Mouse (Mus musculus) macrophage (primary cell): ENCODE measurements around the gene Tgm5. TPM values are rescaled to one million over a fixed set of nuclear protein-coding genes. Genes with fewer than 3 reads are reported as not detected.
"Not testable (repeated sequence)": the region's sequence is repeated elsewhere in the genome, so short reads cannot be mapped to it uniquely, and the experiment has no call there.

Source experiments
- H3K27ac ChIP-seq: fragments of 350-480 bp; formaldehyde crosslinking; 2 replicates; pipeline ENCODE4 v1.9.0; 2021
- H3K36me3 ChIP-seq: fragments of 350-480 bp; formaldehyde crosslinking; 2 replicates; pipeline ENCODE4 v1.9.0; 2021; ENCODE audit errors: inconsistent target
- H3K4me3 ChIP-seq: fragments of 350-480 bp; formaldehyde crosslinking; 2 replicates; pipeline ENCODE4 v1.9.0; 2021; ENCODE audit errors: inconsistent target
- H3K79me2 ChIP-seq: fragments of 350-480 bp; formaldehyde crosslinking; 2 replicates; pipeline ENCODE4 v1.9.0; 2021; ENCODE audit errors: inconsistent target
- WGBS: methylation state at CpG from one replicate; pipeline ENCODE4 v1.1.7; 2026; ENCODE audit warnings: inconsistent platforms; ENCODE audit not compliant: missing documents; 5-methylcytosine and 5-hydroxymethylcytosine counted together
- polyA plus RNA-seq: library from polyadenylated mRNA; stranded (reverse); fragments of 250-400 nt; gene quantifications from 3 replicates; pipeline ENCODE4 v1.2.4, GENCODE M21; 2018; ENCODE audit warnings: inconsistent platforms

Tgm5 gene
- polyA plus RNA-seq, 1 experiment from 2014 or later, result not detected

DNA sequence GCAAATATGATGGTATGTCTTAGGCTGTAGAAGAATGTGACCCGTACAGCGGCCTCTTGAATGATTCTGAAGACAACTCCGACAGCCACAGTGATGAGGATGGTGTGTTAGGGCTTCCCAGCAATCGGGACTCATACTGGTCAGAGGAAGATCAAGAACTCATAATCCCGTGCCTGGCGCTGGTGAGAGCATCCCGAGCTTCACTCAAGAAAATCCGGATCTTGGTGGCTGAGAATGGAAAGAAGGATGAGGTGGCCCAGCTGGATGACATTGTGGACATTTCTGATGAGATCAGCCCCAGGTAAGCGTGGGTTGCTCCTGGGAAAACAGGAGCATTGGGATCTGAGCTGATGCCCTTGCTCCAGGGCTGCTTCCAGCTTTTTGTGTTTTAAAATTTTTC lies 73.0 kb downstream of the Tgm5 start:
- Histone ChIP-seq H3K4me3 (no peak overlapping the region), H3K36me3 (peaks cover 56% of the 10 kb centered on the region), H3K27ac (no peak overlapping the region), H3K79me2 (peaks cover 9% of the 10 kb centered on the region; the same call in 1 of the 2 replicates)
- 95% methylated on average over 8 of the region's 9 CpGs for WGBS

DNA sequence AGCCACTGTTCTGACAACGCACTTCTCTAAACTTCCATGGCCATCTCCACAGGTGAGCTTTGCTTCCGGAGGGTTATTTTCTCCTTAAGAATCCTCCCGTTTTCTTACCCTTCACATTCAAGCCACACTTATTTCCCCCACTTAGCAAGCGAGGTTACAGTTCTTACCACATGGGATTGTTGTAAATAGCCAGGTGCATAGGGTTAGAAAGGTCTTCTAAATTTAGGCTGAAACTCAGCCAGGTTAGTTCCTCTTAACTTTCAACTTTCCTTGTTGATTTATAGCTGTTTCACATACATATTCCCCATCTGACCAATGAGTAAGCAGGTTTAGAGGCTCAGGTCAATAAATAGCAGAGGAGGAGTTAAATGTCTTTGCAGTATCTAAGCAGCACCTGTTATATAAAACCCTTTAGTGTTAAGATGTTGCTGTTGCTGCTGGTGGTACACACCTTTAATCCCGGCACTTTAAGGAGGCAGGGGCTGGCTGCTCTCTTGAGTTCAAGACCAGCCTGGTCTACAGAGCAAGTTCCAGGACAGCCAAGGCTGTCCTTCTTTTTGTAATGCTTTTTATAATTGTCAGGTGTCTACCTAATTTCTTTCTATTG lies 76.5 kb downstream of the Tgm5 start:
- Histone ChIP-seq H3K79me2 (peaks cover 9% of the 10 kb centered on the region; the same call in 1 of the 2 replicates), H3K36me3 (peaks cover 21% of the 10 kb centered on the region; the same call in 1 of the 2 replicates), H3K27ac (no peak overlapping the region), H3K4me3 (peak overlapping the region; percentile 98)
- 18% methylated on average over 5 of the region's 5 CpGs for WGBS

DNA sequence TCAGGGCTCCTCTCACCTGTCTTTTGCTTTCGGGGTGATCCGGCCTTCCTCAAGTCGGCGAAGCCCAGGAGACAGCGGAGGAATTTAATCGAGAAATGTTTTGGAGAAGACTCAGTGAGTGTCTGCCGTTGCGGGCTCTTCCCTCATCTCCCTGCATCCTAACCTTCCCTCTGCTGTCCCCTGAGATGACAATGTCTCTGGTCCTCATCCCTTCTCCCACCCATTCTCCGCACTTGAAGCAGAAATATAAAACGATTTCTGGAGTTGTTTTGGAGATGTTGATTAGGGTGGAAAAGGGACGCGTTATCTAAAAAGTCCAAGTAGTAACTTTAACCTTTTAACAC lies 77.0 kb downstream of the Tgm5 start:
- whole genome bisulfite sequencing, result 0% methylated on average over 12 of the region's 12 CpGs
- peak overlapping the region; percentile 98 for H3K4me3 ChIP-seq
- H3K79me2 ChIP-seq, result peaks cover 9% of the 10 kb centered on the region; the same call in 1 of the 2 replicates
- H3K36me3 ChIP-seq, result peaks cover 20% of the 10 kb centered on the region; the same call in 1 of the 2 replicates
- H3K27ac ChIP-seq, result no peak overlapping the region; the same call in 1 of the 2 replicates

DNA sequence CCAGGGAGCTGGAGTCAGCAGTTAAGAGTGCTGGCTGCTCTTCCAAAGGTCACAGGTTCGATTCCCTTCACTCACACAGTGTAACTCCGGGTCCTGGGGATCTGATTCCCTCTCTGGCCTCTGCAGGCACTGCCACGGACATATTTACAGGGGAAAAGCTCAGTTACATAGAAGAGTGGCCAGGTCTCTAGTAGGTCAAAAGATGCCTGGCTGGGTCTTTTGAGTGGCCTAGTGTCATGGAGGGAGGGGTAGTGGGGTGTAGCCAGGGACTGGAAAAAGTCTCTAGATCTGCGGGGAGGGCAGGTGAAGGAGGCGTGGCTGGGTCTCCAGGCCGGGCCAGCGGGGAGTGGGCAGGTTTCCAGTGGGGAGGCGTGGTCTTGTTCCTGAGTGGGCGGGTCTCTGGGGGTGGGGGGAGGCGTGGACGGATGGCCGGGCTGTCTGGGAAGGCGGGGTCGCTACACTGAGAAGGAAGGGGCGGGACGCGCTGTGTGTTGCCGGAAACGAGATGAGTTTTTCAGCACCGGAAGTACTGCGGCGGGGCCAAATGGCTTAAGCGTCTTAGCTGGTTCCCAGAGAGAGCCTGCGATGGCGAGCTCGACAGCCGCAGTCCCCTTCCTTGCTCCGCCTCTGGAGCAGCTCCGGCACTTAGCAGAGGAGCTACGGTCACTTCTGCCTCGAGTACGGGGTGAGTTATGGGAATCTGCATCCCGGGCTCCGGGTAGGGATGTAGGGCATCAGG lies 77.5 kb downstream of the Tgm5 start, which contains the start of gene Ccndbp1:
Ccndbp1 (plus strand) TSS at position 479 of the 739 bp plus-strand sequence.
- peak within 1 kb of the TSS; percentile 98 for H3K4me3 ChIP-seq
- peaks cover 9% of the 10 kb centered on the region; the same call in 1 of the 2 replicates for H3K79me2 ChIP-seq
- H3K36me3 ChIP-seq, result peaks cover 20% of the 10 kb centered on the region; the same call in 1 of the 2 replicates
- 3% methylated on average over 34 of the region's 34 CpGs for whole genome bisulfite sequencing
- H3K27ac ChIP-seq, result no peak within 1 kb of the TSS; the same call in 1 of the 2 replicates

DNA sequence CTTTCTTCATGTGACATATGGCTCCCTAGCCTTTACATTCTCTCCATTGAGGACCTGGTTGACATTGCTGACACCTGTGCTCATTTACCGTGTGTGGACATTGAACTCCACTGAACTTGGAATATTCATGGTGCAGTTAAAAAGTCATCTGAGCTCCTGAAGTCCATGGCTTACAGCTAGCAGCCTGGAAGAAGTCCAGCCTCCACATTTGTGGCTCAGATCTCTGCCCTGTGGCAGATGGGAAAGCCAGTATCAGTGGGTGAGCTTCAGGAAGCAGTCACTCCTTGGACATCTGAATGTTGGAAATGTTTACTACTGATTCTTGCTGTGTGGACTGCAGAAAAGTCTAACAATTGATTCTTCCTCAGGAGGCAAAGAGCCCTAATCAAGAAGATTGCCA lies 78.7 kb downstream of the Tgm5 start:
- no peak overlapping the region for H3K27ac ChIP-seq
- 100% methylated on average over 1 of the region's 1 CpGs for WGBS
- H3K36me3 ChIP-seq, result peaks cover 9% of the 10 kb centered on the region; the same call in 1 of the 2 replicates
- H3K79me2 ChIP-seq, result peaks cover 9% of the 10 kb centered on the region; the same call in 1 of the 2 replicates
- H3K4me3 ChIP-seq, result no peak overlapping the region

DNA sequence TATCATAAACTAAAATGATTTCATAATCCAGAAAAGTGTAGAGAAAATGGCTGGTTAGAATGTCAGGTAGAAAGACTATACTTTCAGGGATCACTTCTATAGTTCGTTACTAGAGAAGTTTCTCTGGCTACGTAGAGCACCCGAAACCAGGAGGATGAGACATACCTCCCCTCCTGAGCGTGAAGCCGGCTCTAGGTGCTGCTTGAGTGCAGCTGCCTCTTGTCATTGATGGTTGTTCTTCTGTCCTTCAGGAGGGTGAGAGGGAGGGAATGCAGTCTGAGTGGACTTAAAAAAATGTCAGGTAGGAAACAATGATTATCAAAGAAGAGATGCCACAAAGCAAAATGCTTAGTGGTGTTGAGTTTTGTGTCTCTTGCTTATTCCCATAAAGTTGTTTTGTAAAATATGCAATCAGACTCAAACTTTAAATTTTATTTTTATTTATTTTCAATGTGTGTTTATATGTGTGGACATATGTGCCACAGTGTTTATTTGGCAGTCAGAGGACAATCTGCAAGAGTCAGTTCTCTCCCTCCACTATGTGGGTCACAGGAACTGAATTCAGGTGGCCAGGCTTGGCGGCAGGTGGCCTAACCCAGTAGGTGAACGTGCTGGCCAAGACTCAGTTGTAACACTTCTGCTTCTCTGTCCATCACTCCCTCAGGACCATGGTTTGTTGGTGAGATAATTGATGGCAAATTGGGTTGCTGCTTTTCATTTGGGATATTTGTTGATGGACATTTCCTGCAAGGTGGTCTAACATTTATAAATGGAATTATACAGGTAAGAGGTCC lies 81.4 kb downstream of the Tgm5 start:
- 95% methylated on average over 7 of the region's 7 CpGs for WGBS
- H3K27ac ChIP-seq, result no peak overlapping the region
- H3K36me3 ChIP-seq, result no peaks in the 10 kb centered on the region
- H3K4me3 ChIP-seq, result no peak overlapping the region
- H3K79me2 ChIP-seq, result peaks cover 8% of the 10 kb centered on the region; the same call in 1 of the 2 replicates

DNA sequence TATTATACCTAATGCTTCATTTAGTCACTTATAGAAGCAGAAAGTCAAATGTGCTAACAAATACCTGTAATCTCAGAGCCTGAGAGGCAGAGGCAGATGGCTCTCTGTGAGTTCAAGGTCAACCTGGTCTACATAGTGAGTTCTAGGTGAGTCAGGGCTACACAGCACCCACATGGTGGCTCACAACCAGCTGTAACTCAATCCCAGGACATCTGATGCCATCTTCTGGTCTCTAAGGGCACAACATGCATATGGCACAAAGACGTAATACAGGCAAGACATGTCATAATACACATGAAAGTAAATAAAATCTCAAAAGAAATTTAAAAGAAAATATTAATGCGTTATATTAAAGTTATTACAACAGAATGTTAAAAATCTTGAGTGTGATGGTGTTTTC lies 82.1 kb downstream of the Tgm5 start:
- no peak overlapping the region for H3K27ac ChIP-seq
- peaks cover 1% of the 10 kb centered on the region; the same call in 1 of the 2 replicates for H3K79me2 ChIP-seq
- H3K36me3 ChIP-seq, result no peaks in the 10 kb centered on the region
- no peak overlapping the region for H3K4me3 ChIP-seq
- 94% methylated on average over 2 of the region's 2 CpGs for WGBS

DNA sequence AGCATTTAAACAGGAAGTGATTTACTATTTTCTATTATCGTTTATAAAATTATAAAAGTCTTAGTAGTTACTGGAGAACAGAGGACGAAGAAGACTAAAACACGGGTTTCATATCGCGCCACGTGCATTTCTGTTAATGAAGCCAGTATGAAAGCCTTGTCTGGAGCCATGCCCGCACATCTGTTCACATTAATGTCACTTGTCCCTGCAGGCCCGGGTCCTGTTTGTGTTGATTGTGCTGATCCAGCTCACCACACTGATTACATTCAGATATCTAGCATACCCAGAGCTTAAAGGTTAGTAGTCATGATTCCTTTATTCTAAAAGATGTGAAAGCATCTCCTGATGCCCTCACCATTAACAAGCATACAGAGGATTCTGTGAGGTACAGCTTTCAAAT lies 86.8 kb downstream of the Tgm5 start:
- Histone ChIP-seq H3K27ac (no peak overlapping the region), H3K4me3 (no peak overlapping the region), H3K36me3 (no peaks in the 10 kb centered on the region), H3K79me2 (no peaks in the 10 kb centered on the region)
- WGBS, result 90% methylated on average over 8 of the region's 8 CpGs

DNA sequence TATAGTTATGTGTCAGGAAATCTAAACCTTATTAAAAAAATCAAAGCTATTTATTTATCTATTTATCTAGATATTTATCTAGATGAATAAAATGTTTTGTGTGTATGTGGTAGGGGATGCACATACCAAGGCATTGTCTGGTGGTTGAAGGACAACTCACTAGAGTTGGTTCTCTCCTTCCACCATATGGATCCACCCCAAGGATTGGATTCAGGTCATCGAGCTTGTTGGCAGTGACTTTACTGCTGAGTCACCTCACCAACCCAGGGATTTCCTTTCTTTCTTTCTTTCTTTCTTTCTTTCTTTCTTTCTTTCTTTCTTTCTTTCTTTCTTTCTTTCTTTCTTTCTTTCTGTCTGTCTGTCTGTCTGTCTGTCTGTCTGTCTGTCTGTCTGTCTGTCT lies 89.0 kb downstream of the Tgm5 start:
- 45% methylated on average over 1 of the region's 1 CpGs for WGBS
- not testable (repeated sequence) for H3K27ac ChIP-seq

More for the DNA sequence above, 89.0 kb downstream of the Tgm5 start:
- not testable (repeated sequence) for H3K79me2 ChIP-seq, H3K4me3 ChIP-seq, H3K36me3 ChIP-seq

Other genes with a start within 250 kb of the Tgm5 start
- gene Cdan1, start 235.7 kb downstream of the Tgm5 start, polyA plus RNA-seq, result 3.0 to 6.3 TPM (median 6.0 TPM) in 3 replicates
- gene Ttbk2, start 235.2 kb downstream of the Tgm5 start, polyA plus RNA-seq, result 2.8 to 3.3 TPM (median 3.0 TPM) in 3 replicates
- gene Ubr1, start 115.1 kb downstream of the Tgm5 start, polyA plus RNA-seq, result 5.4 to 7.0 TPM (median 7.0 TPM) in 3 replicates
- gene Tmem62, start 108.8 kb downstream of the Tgm5 start, polyA plus RNA-seq, result 9.6 to 11.4 TPM (median 10.7 TPM) in 3 replicates
- 34.5 to 42.7 TPM (median 39.1 TPM) in 3 replicates for gene Ccndbp1, start 77.4 kb downstream of the Tgm5 start, polyA plus RNA-seq
- gene Epb42, start 48.8 kb downstream of the Tgm5 start, polyA plus RNA-seq, result not detected in 3 replicates
- not detected in 3 replicates for gene Tgm7, start 24.0 kb upstream of the Tgm5 start, polyA plus RNA-seq
- 7.0 to 7.9 TPM (median 7.1 TPM) in 3 replicates for gene Adal, start 54.6 kb upstream of the Tgm5 start, polyA plus RNA-seq
- gene Lcmt2, start 54.8 kb upstream of the Tgm5 start, polyA plus RNA-seq, result 4.3 to 10.6 TPM (median 10.2 TPM) in 3 replicates
- 26.7 to 37.4 TPM (median 35.5 TPM) in 3 replicates for gene Tubgcp4, start 84.8 kb upstream of the Tgm5 start, polyA plus RNA-seq
- gene Zscan29, start 85.3 kb upstream of the Tgm5 start, polyA plus RNA-seq, result 16.2 to 24.6 TPM (median 22.3 TPM) in 3 replicates
- gene Trp53bp1, start 185.6 kb upstream of the Tgm5 start, polyA plus RNA-seq, result 8.6 to 12.8 TPM (median 10.5 TPM) in 3 replicates
- gene Map1a, start 203.8 kb upstream of the Tgm5 start, polyA plus RNA-seq, result 0.02 to 0.24 TPM in 2 of 3 replicates, not detected in the other